Mouse (Mus musculus) hematopoietic stem cell, adult 5-6 weeks (primary cell): ENCODE measurements at regions not wholly inside any gene's neighbourhood (a gene's known extent, or its start where the extent isn't known, plus 50 kb on each side); places are given as distances from the start of the nearest gene placed in this dataset.

Source experiments
- ATAC-seq, 2 experiments: fragments of 125-278 bp in 1 of 2; replicated peaks in 1 of 2; 2 replicates each; pipeline ENCODE4 v1.8.0; 2016 to 2017; ENCODE audit warnings: inconsistent platforms in 2 of 2, mild to moderate bottlenecking in 2 of 2, moderate number of reproducible peaks in 2 of 2, low read depth in 1 of 2, moderate TSS enrichment in 1 of 2; ENCODE audit not compliant: low FRiP score in 2 of 2, poor library complexity in 2 of 2, severe bottlenecking in 2 of 2, insufficient read depth in 1 of 2, low TSS enrichment in 1 of 2

DNA sequence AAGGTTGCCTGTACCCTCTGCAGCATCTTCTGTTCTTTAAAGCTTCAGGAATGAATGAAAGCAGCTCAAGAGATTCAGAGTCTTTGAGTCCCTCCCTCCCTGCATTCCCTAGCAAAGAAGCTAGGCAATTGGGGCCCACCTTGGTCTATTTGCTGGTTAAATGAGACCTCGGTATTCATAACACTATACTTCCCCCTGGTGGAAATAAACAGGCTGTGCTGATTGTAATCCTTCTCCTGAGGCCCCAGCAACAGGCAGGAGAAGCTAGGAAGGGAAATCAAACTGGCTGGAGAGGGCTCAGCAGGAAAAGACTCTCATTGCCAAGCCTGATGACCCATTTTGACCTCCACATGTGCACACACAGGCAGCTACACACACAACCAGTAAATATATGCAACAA lies 137.1 kb downstream of the Sh3bp4 start:
- no peak for ATAC-seq

- no peak for ATAC-seq
These were observed 140.9 kb downstream of the Sh3bp4 start for GRCm38 (mm10) chr1:89211116-89211515.

- no peak for ATAC-seq
These were observed 158.2 kb downstream of the Sh3bp4 start for GRCm38 (mm10) chr1:89228426-89228825.

DNA sequence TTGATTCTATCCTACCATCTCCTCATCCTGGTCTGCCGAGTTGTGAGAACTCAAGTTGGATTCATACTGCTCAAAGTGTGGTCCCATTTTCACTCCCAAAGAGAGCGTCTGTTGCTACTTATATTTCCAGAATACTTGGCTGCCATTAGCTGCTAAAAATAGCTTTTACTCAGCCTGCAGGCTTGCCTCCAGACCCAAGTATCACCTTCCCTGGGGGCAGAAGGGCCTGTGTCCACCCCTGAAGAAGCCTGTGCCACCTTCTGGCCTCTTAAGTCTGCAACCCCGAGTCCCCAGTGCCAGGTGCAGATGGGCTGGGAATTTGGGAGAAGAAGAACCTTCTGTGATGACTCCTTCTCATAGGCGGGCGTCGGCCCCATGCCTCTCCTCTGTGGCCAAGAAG lies 161.5 kb downstream of the Sh3bp4 start:
- no peak for ATAC-seq

- 0 out of 4 replicates have a peak, but pooled peaks of 1 of the 2 experiments have one; percentile 14 for ATAC-seq
These were observed 162.2 kb downstream of the Sh3bp4 start for GRCm38 (mm10) chr1:89232391-89232790.

- ATAC-seq: peak; percentile 50 to 60; a peak in 3 of 4 replicates
These were observed 164.7 kb downstream of the Sh3bp4 start for GRCm38 (mm10) chr1:89234895-89235294.

DNA sequence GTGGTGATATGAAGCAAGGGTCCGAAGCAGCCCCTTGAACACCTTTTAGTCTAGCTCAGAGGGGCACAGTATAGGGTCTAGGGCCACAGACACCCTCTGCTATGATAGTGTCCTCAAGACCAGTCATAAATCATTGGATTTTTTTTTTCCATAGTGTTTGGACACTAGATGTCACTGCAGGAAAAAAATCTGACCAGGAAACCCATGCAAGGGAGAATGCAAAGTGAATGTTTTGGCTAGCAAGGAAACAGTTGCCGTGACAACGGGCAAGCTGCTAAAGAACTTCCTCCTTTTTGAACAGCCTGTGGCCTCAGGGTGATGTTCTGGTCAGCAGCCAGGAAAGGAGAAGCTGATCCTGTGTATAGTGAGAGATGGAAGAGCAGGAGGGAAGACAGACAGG lies 165.1 kb downstream of the Sh3bp4 start:
- ATAC-seq: peak; percentile 86 to 90

DNA sequence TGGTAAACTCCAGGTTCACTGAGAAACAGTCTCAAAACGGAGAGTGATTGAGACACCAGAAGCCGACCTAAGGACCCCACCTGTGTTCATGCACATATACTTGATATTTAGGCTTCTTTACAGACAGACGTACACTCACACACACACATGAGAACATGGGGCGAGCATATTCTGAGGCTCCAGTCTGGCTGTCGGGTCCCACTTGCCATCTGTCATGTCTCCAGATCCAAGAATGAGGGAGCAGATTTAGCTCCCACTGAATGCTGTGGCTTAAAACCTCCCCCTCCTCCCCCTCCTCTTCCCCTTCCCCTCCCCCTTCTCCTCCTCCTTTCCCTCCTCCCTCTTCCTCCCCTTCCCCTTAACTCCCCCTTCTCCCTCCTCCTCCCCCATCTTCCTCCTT lies 167.5 kb downstream of the Sh3bp4 start:
- no peak for ATAC-seq

- ATAC-seq: no peak
These were observed 174.4 kb downstream of the Sh3bp4 start for GRCm38 (mm10) chr1:89244598-89244997.

- no peak for ATAC-seq
These were observed 175.2 kb downstream of the Sh3bp4 start for GRCm38 (mm10) chr1:89245202-89246003.

DNA sequence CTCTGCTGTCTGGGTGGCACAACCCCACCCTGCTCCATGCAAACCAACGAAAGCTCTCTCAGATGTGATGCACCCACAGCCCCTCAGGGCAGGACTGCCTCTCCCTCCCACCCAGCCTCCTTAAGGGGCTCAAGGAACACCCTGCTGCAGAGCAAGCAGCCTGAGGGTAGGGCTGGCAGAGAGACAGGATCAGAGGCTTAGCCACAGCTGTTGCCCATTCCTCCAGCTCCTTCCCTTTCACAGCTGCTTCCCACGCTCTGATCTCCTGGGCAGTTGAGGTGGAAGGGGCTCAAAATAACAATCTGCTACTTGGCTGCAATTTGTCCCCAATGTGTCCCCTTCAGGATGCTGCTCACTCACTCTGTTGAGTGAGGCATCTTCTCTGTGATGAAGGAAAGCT lies 181.5 kb downstream of the Sh3bp4 start:
- no peak for ATAC-seq

- peak; percentile 56 to 92; a peak in 2 of 4 replicates for ATAC-seq
These were observed 182.3 kb downstream of the Sh3bp4 start for GRCm38 (mm10) chr1:89252528-89252927.

DNA sequence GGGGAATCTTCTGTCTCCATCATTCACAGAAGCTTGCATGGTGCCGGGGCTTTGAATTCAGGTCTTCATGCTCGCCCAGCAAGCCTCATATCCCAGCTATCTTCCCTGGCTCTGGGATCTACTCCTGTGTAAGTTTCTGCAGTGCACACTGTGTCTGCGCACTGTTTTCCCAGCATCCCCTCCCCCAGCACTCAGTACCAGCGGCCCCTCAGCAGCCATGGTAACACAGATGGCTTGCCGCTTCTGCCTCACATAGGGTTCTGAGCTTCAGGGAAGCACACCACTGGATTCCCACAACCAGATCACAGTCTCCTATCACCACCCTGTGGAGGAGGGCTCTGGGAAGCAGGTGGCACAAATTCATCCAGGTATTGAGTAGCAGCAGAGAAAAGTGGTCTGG lies 187.7 kb downstream of the Sh3bp4 start:
- no peak for ATAC-seq

DNA sequence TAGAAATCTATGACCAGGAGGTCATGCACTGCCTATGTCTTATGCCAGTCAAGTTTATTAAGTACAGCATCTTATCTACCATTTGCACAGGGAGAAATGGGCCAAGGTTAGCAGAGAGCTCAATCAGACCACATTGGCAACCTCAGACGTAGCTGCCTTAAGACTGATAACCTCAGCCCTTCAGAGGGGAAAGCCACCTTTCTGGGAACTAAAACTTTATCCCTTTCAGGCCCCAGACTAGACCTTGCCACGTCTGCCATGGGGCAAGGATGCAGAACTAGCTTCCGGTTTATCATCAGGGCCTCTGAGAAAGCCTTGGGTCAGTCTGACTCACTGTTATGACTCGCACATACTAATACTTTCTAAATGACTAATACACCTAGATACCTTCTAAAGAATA lies 188.8 kb upstream of the Agap1 start:
- no peak for ATAC-seq

GRCm38 (mm10) chr1:89268806-89269205 lies 185.8 kb upstream of the Agap1 start:
- no peak for ATAC-seq

GRCm38 (mm10) chr1:89271743-89272142 lies 182.9 kb upstream of the Agap1 start:
- ATAC-seq: no peak

GRCm38 (mm10) chr1:89273021-89273420 lies 181.6 kb upstream of the Agap1 start:
- ATAC-seq: no peak

GRCm38 (mm10) chr1:89273786-89274362 lies 180.7 kb upstream of the Agap1 start:
- no peak for ATAC-seq

- no peak for ATAC-seq
These were observed 175.2 kb upstream of the Agap1 start for GRCm38 (mm10) chr1:89279382-89279781.
